Mouse (Mus musculus) forebrain, embryonic 12.5 days (tissue): ENCODE measurements around the gene Atg7. TPM values are rescaled to one million over a fixed set of nuclear protein-coding genes. Genes with fewer than 3 reads are reported as not detected.
"Not testable (repeated sequence)": the region's sequence is repeated elsewhere in the genome, so short reads cannot be mapped to it uniquely, and the experiment has no call there.

Source experiments
- ATAC-seq: fragments of 200-750 bp; cut with Nextera tagmentation; 2 replicates; pipeline ENCODE4 v1.8.0; 2017; ENCODE audit warnings: moderate TSS enrichment; ENCODE audit not compliant: low FRiP score
- H3K27ac ChIP-seq: fragments of 300-500 bp; sonication (generic); 2 replicates; pipeline ENCODE4 v1.5.1; 2016; ENCODE audit warnings: mild to moderate bottlenecking
- H3K27me3 ChIP-seq: fragments of 300-500 bp; sonication (generic); 2 replicates; pipeline ENCODE4 v1.6.1; 2016; ENCODE audit warnings: mild to moderate bottlenecking
- H3K36me3 ChIP-seq: fragments of 300-500 bp; sonication (generic); replicated peaks from 2 replicates; pipeline ENCODE4 v1.6.1; 2016; ENCODE audit warnings: mild to moderate bottlenecking
- H3K4me1 ChIP-seq: fragments of 300-500 bp; sonication (generic); 2 replicates; pipeline ENCODE4 v1.6.1; 2016
- H3K4me2 ChIP-seq: fragments of 300-500 bp; sonication (generic); 2 replicates; pipeline ENCODE4 v1.6.1; 2016; ENCODE audit warnings: mild to moderate bottlenecking, moderate library complexity
- H3K4me3 ChIP-seq: fragments of 300-500 bp; sonication (generic); replicated peaks from 2 replicates; pipeline ENCODE4 v1.5.1; 2016; ENCODE audit warnings: mild to moderate bottlenecking
- H3K9ac ChIP-seq: fragments of 300-500 bp; sonication (generic); 2 replicates; pipeline ENCODE4 v1.6.1; 2016; ENCODE audit warnings: mild to moderate bottlenecking
- H3K9me3 ChIP-seq: fragments of 300-500 bp; sonication (generic); 2 replicates; pipeline ENCODE4 v1.6.1; 2016
- WGBS: fragments of 180-500 bp; shearing (Covaris S2); methylation state at CpG from one replicate; pipeline ENCODE4 v1.1.7; 2016; 5-methylcytosine and 5-hydroxymethylcytosine counted together
- polyA plus RNA-seq: library from polyadenylated mRNA; unstranded; fragments of >200 nt; fragmentation: Nextera tagmentation; extraction: Ambion mirVana; gene quantifications from 2 replicates; pipeline ENCODE4 v1.2.1, GENCODE M21; 2016

Atg7 gene
- polyA plus RNA-seq = 19.9 and 21.9 TPM in 2 replicates

DNA sequence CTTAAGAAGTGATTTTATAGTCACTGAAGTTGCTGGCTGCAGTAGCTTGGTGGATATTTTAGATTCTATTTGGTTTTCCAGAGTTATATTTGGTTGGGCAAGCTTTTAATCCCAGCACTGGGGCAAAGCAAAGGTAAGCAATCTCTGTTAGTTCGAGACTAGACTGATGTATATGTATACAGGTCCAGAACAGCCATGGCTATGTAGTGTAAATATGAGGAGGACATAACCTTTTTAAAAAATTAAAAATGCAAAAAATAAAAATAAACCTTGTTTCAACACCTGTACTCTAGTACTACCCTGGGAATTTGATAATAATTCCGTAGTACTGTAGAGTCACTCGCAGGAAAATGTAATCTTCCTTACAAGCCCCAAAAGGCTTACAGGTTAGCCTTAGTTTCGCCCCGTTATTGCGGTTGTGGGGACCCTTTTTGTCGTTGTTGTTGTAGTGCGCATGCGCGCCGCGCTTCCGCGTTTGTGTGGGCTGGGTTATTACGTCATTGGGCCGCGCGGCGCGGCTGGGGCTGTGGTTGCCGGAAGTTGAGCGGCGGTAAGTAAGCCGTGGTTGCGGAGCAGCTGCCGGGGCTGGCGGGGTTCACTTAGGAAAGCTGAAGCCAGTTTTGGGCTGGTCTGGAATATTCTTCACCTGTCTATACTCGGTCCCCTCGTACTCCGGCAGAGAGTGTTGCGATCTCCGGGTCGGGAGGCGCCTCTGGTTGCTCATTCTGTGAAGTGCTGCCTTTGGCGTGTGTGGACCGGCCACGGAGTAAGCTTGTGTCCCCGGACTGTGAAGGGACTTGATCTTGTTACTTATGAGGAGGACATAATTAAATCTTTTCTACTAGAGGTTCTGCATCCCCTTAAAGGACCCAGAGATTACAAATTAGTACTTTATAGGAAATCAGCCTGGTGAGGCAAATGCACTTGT is at the start of gene Atg7:
Gene Atg7 (plus strand): TSS at position 497 of the 928 bp plus-strand sequence.
- peak within 1 kb of the TSS; percentile 82 for H3K4me2 ChIP-seq
- WGBS = under 1% methylated on average over 38 of the region's 38 CpGs
- peaks cover 4% of the 10 kb centered on the region; the same call in 1 of the 2 replicates for H3K27me3 ChIP-seq
- peak; percentile 92 for ATAC-seq
- H3K36me3 ChIP-seq = no peaks in the 10 kb centered on the region
- H3K27ac ChIP-seq = no peak within 1 kb of the TSS
- H3K4me1 ChIP-seq = peaks cover 7% of the 10 kb centered on the region
- H3K4me3 ChIP-seq = peak within 1 kb of the TSS; percentile 68
- H3K9me3 ChIP-seq = no peaks in the 10 kb centered on the region
- peak within 1 kb of the TSS; percentile 62 for H3K9ac ChIP-seq

DNA sequence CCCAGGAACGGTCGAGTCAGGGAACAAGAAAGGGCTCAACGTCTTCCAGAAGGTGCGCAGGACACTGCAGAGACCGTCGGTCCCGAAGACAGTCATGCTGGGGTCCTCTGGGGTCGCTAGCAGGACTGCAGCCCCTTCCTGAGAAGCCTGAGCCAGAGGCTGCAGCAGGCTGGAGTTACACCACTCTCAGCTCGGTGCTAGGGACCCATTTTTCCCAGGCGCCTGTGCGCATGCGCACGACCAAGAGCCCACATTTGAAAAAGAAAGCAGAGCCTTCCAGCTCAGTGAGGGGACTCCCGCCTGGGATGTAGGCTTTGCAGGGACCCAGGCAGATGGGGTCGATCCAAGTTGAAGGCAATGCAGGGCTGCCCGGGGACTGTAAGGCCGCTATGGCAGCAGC is 28.8 kb upstream of the Atg7 start:
- H3K36me3 ChIP-seq, H3K27ac ChIP-seq, H3K4me3 ChIP-seq, H3K9me3 ChIP-seq, H3K9ac ChIP-seq, H3K4me2 ChIP-seq, H3K4me1 ChIP-seq, ATAC-seq, H3K27me3 ChIP-seq: not testable (repeated sequence)
- WGBS = 7% methylated on average over 9 of the region's 17 CpGs

DNA sequence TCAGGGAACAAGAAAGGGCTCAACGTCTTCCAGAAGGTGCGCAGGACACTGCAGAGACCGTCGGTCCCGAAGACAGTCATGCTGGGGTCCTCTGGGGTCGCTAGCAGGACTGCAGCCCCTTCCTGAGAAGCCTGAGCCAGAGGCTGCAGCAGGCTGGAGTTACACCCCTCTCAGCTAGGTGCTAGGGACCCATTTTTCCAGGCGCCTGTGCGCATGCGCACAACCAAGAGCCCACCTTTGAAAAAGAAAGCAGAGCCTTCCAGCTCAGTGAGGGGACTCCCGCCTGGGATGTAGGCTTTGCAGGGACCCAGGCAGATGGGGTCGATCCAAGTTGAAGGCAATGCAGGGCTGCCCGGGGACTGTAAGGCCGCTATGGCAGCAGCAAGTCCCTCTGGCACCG is 9.0 kb upstream of the Atg7 start:
- H3K27me3 ChIP-seq, H3K27ac ChIP-seq, H3K9ac ChIP-seq, H3K4me1 ChIP-seq, H3K4me2 ChIP-seq, H3K4me3 ChIP-seq, H3K9me3 ChIP-seq, ATAC-seq, H3K36me3 ChIP-seq: not testable (repeated sequence)
- WGBS = no CpG with 5 or more reads among the region's 14 CpGs

DNA sequence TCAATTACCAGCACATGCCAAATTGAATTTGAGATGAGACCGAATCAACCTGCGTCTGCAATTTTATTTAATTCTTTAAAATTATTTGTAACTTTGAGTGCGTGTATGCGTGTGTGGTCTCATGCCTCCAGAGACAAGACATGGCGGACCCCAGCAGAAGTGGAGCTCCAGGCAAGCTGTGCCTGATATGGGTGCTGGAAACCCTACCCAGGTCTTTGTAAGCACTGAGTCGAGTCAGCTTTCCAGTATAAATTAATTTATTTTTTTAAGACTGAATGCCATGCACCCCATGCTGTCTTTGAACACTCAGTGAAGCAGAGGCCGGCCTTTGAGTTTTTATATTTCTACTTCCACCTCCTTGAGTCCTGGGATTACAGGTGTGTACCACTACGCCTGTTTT is 819 bp downstream of the Atg7 start:
- H3K27me3 ChIP-seq = no peaks in the 10 kb centered on the region
- H3K9me3 ChIP-seq = no peaks in the 10 kb centered on the region
- peak overlapping the region; percentile 62 for H3K9ac ChIP-seq
- H3K27ac ChIP-seq = no peak overlapping the region
- WGBS = 49% methylated on average over 8 of the region's 8 CpGs
- no peak for ATAC-seq
- H3K4me1 ChIP-seq = peaks cover 7% of the 10 kb centered on the region
- H3K4me3 ChIP-seq = peak overlapping the region; percentile 68
- H3K4me2 ChIP-seq = peak overlapping the region; percentile 82
- no peaks in the 10 kb centered on the region for H3K36me3 ChIP-seq

DNA sequence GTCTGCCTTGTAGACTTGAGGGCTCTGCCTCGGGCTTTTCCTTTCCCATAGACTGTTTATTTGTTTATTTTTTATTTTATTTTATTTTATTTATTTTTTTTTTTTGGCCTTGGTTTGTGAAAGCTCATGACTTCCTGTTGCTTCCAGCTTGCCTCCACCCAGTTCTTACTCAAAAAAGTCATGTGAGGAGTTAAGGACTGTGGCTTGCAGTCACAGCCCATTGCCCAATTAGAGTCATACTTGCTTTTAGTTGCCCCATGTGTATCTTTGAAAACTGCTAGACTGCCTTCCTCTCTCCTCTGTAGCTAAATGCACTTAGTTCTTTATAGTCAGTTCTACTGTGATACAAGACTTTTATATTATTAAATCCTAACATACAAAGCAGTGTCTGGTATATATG is 1.6 kb downstream of the Atg7 start:
- 79% methylated on average over 1 of the region's 1 CpGs for WGBS
- Histone ChIP-seq H3K9me3 (no peaks in the 10 kb centered on the region), H3K4me3 (no peak overlapping the region), H3K27me3 (no peaks in the 10 kb centered on the region), H3K4me1 (peaks cover 7% of the 10 kb centered on the region), H3K4me2 (no peak overlapping the region), H3K27ac (no peak overlapping the region), H3K36me3 (no peaks in the 10 kb centered on the region), H3K9ac (no peak overlapping the region)
- no peak for ATAC-seq

DNA sequence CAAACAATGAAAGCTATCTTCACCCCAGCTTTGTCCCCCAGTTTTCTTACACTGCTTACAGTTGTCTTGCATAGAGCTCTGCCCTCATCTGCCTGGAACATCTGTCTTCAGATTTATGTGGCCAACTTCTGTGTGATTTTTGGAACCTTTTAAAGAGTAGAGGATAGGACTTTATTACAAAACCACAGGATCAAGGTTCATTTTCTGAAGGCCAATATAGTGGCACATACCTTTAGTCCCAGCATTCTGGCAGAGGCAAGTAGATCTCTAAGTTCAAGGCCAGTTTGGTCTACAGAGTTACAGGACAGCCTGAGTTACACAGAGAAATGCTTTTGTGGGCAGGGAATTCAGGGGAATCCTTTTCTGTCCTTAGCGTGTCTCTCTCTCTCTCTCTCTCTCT is 3.3 kb downstream of the Atg7 start:
- no peaks in the 10 kb centered on the region for H3K27me3 ChIP-seq
- no peaks in the 10 kb centered on the region for H3K36me3 ChIP-seq
- H3K4me2 ChIP-seq = no peak overlapping the region
- H3K27ac ChIP-seq = no peak overlapping the region
- ATAC-seq = no peak
- H3K9ac ChIP-seq = no peak overlapping the region
- no peak overlapping the region for H3K4me3 ChIP-seq
- 67% methylated on average over 1 of the region's 1 CpGs for WGBS
- no peaks in the 10 kb centered on the region for H3K9me3 ChIP-seq
- H3K4me1 ChIP-seq = peaks cover 7% of the 10 kb centered on the region

DNA sequence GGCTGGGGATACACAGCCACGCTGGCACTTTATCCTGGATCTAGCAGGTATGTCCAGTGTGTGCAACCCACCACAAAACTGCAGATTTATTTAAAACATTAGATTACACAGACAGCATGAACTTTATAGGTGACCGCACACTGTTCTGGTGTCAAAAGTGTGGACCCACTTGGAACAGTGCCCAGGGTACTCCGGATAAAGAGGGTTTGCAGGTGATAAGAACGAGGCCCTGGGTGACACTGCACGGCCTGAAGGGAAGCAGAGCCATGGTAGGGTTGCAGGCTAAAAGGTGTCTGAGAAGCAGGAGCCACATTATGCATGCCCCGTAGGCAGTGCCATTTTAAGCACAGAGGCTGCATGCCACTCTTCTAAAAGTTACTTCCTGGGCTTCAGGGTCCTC is 4.1 kb downstream of the Atg7 start:
- no peak for ATAC-seq
- H3K36me3 ChIP-seq = no peaks in the 10 kb centered on the region
- H3K4me2 ChIP-seq = no peak overlapping the region
- H3K27ac ChIP-seq = no peak overlapping the region
- H3K27me3 ChIP-seq = no peaks in the 10 kb centered on the region
- no peaks in the 10 kb centered on the region for H3K9me3 ChIP-seq
- WGBS = 85% methylated on average over 6 of the region's 6 CpGs
- peaks cover 15% of the 10 kb centered on the region for H3K4me1 ChIP-seq
- H3K4me3 ChIP-seq = no peak overlapping the region
- H3K9ac ChIP-seq = no peak overlapping the region

DNA sequence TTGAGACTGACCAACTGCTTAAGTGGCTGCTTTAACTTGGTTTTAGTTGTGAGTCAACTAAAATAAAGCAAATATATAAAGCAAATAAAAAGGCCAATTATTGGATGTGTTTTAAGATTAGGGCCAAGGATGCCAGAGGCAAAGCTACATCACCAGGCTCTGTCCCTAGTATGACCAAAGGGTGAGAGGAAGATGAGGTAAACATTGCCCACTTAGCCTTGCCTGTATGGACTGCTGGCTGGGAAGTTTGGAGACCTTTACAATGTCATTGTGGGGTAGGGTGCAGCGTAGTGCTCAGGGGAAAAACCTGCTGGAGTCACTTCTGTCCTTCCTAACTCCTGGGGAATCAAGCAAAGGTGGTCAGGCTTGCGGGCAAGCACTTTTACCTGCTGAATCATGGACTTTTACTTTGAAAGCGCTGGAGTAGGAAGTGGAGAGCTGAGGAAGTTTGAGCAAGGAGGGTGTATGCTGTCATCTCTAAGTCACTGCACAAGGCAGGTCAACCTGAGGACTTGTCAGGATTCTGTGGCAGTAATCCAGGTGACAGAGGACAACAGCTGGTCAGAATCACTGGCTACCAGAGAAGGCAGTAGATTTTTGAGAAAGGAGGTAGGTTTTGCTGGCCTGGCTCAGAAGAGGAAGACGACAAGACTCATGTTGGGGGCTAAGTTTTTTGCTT is 5.6 kb downstream of the Atg7 start:
- 88% methylated on average over 4 of the region's 4 CpGs for WGBS

DNA sequence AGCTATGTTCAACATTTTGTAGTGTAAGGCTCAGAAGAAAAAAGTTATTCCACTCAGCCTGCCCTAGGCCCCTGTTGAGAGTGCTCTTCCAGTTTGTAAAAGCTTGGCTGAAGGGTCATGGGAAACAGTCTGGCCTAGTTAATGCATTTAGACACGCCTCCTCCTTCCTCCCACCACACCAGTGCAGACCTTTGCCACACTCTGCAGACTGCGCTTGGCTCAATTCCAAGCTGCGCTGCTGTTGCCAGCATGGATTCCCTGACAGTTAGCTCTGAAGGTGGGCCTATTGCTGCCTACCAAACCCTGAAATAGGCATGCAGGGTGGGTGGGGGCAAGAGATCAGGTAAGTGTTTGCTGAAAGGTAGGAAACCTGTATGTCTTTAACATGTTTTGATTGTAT is 9.3 kb downstream of the Atg7 start:
- Histone ChIP-seq H3K4me2 (no peak overlapping the region), H3K9ac (no peak overlapping the region), H3K27me3 (no peaks in the 10 kb centered on the region), H3K36me3 (no peaks in the 10 kb centered on the region), H3K4me3 (no peak overlapping the region), H3K27ac (no peak overlapping the region), H3K4me1 (peaks cover 21% of the 10 kb centered on the region), H3K9me3 (no peaks in the 10 kb centered on the region)
- 64% methylated on average over 3 of the region's 3 CpGs for WGBS
- ATAC-seq = no peak

More for the DNA sequence above, 5.6 kb downstream of the Atg7 start:
- Histone ChIP-seq H3K36me3 (no peaks in the 10 kb centered on the region), H3K27ac (no peak overlapping the region), H3K9me3 (no peaks in the 10 kb centered on the region), H3K4me1 (peaks cover 23% of the 10 kb centered on the region), H3K4me2 (no peak overlapping the region), H3K27me3 (no peaks in the 10 kb centered on the region), H3K9ac (no peak overlapping the region), H3K4me3 (no peak overlapping the region)
- ATAC-seq = no peak

DNA sequence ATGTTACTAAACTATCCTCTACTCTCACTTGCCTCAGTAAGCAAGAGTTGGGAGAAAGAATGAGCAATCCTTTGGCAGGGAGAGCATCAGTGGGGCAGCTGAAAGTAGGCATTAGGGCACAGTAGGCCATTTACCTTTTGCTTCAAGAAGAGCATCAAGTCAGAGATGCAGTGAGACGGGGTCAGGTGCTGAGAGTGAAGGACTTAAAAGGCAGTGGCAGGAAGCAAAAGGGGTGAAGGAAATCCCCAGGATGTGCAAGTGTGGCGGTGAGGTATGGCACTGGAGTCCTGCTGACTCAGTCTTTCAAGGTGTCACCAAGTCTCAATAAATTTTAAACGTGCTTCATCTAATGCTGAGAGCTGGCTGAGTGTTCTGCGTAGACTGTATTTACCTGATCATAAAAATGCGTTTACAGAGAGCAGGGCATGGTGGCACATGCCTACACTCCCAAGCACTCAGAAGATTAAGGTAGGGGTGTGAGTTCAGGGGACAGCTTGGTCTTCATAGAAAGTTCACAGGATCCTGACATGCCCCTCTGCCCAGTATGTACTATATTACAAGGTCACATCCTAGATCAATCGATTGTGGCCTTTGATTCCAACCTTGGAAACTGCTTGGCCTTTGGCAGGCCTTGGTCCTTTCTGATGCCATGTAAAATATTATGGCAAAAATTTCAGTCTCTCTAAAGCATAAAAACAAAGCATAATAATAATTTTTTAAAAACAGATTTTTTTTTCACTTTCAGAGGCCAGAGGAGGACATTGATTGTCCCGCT is 14.1 kb downstream of the Atg7 start:
- Histone ChIP-seq H3K9ac (no peak overlapping the region), H3K4me1 (peaks cover 13% of the 10 kb centered on the region), H3K27me3 (no peaks in the 10 kb centered on the region), H3K9me3 (no peaks in the 10 kb centered on the region), H3K4me3 (no peak overlapping the region), H3K27ac (no peak overlapping the region), H3K36me3 (no peaks in the 10 kb centered on the region), H3K4me2 (no peak overlapping the region)
- 89% methylated on average over 7 of the region's 7 CpGs for WGBS
- no peak for ATAC-seq

DNA sequence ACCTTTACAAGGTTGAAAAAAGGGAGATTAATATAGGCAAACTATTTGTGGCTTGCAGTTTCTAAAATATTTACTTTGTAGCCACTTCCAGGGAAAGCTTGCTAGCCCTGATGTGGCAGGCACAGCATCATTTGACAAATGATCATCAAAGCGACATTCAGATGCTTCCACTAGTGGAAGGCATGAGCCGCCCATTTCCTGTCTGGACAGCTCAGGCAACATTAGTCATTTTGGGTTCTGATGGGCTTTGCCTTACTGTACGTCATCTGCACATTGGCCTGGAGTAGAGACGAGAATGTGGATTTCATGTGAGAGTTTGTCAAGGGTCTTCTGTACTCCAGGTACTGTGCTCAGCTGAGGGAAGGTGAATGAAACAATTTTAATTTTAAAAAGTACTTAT is 14.9 kb downstream of the Atg7 start:
- peaks cover 6% of the 10 kb centered on the region for H3K4me1 ChIP-seq
- 91% methylated on average over 4 of the region's 4 CpGs for WGBS

DNA sequence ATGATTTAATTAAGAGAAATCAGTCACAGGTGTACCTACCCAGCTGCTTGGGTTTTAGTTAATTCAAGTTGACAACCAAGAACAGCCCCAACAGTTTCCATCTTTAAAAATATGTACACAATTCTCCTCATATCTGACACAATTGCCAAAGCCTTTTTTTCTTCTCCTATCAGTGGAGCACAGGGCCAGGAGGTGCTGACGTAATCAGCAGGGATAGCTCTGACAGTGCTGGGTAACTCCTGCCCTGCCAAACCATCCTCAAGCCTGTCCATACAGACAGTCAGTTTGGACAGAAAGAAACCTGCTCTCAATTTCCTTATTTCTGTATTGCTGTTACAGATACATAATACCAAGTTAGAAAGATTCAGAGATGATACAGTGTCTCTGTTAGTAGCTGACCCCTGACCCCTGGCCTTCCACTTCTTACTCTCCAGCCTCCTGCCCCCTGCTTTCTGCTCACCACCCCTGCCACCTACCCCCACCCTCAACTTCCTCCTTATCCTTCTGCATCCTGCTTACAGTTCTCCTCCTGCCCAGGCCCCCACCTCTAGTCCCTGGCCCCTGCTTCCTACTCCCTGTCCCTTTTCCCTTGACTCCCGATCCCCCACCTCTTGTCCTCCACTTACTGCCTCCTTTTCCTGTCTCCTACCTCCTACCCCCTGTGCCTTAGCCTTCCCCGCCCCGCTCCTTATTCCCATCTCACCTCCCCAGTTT is 16.5 kb downstream of the Atg7 start:
- 76% methylated on average over 4 of the region's 4 CpGs for whole genome bisulfite sequencing
- no peak overlapping the region for H3K9ac ChIP-seq
- no peaks in the 10 kb centered on the region for H3K36me3 ChIP-seq
- H3K4me1 ChIP-seq = no peaks in the 10 kb centered on the region
- no peak overlapping the region for H3K4me3 ChIP-seq
- ATAC-seq = no peak
- H3K9me3 ChIP-seq = no peaks in the 10 kb centered on the region
- H3K27ac ChIP-seq = no peak overlapping the region
- H3K4me2 ChIP-seq = no peak overlapping the region
- no peaks in the 10 kb centered on the region for H3K27me3 ChIP-seq

More for the DNA sequence above, 14.9 kb downstream of the Atg7 start:
- Histone ChIP-seq H3K9ac (no peak overlapping the region), H3K9me3 (no peaks in the 10 kb centered on the region), H3K27ac (no peak overlapping the region), H3K36me3 (no peaks in the 10 kb centered on the region), H3K27me3 (no peaks in the 10 kb centered on the region), H3K4me3 (no peak overlapping the region), H3K4me2 (no peak overlapping the region)
- ATAC-seq = no peak
